Mouse (Mus musculus): ENCODE data around the gene Hfe.
A peak's percentile ranks its signal among the peaks of the same experiment; 100 is the strongest.
"Not testable (repeated sequence)": the region's sequence is repeated elsewhere in the genome, so short reads cannot be mapped to it uniquely, and the experiment has no call there.

Hfe gene

DNA sequence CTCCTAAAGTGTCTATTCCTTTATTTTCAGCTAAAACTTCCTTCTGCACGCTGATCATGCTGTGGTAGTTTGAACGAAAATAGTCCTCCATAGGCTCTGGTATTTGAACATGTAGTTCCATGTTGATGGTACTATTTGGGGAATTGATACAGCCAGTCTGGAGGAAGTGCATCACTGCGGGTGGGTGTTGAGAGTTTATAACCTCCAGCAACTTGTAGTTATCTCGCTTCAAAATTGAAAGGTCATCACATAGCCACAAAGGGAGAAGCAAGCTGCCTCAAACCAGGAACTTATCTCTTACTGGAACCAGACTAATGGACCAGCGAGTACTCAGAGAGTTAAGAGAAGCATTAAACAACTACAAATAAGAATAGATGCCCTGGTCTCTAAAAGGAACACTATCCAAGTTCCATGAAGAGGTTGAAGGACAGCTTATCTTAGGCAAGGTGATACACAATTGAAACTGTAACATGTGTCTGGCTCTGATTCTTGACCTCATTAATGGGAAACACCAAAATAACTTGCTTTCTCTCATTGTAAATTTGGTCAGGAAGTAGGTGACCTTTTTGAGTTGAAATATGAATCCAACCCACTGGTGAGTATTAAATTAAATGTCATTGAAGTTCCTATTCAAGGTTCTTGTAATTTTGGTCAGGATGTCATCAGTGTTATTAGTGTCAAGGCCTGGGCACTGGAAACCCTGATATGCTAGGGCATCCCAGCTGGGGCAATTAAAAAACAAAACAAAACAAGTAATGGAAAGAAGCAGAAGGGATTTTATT is 5.8 kb upstream of the Hfe start:
- DNase-seq (ENCODE audit: low spot score) = no peak

DNA sequence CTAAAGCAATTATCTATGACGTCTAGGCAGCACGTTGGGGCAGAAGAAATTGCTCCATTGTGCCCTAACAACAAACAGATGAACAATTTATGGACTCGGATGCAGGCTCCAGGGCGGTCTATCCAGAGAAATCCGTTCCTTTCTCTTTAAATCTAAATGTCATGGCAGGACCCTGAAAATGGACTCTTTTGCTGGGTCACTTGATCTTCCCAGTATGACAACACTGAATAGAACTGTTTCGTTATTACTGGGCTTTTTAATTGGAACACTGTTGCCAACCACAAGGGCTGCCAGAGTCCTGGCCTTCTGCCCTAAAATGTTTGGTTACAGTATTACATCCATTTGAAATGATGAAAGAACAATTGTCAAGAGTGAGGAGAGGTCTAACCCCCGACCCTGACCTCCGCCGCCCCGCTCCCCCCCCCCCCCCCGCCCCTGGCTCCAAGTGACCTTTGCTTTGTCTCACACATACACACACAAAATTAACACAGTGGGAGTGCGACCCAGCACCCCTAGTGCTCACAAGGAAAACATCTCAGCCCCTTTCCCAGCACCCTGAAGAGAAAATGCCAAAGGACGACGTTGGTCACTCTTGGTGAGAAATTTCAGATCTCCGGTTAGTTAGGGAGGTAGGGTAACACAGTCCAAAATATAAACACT is 810 bp downstream of the Hfe start:
- no peak for DNase-seq (ENCODE audit: low spot score)

DNA sequence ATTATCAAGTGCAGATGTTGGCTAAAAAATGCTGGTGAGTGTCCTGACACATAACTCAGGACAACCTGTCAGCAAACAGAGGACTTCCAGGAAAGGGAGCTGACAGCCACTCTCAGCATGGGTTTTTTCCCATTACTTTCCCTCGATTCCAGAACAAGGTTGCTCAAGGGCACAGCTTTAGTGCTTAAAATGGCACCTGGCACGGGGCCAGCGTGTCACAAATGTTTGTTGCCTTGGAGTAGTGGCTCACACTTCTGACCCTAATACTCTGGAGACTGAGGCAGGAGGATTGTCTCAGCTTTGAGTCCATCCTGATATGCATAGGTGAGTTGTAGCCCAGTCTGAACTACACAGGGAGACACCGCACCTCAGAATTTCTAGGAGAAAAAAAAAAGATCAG is 2.0 kb downstream of the Hfe start:
- DNase-seq (ENCODE audit: low spot score) = no peak

DNA sequence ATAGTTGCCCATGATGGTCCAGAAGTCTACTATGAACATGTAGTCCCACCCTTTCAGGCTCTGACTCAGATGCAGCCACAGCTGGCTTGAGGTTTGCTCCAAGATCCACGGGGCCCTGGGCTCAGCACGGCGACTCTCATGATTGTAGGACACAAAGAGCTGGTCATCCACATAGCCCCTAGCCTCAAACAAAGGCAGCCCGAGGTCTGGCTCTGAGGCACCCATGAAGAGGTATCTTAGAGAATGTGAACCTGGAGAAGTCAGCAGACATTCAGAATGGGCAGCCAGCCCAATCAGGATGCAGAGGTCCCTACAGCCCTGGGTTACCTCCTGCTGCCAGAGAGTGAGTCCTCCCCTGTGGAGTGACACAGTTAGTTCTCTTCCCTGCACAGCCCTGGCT is 2.6 kb downstream of the Hfe start:
- no peak for DNase-seq (ENCODE audit: low spot score)

DNA sequence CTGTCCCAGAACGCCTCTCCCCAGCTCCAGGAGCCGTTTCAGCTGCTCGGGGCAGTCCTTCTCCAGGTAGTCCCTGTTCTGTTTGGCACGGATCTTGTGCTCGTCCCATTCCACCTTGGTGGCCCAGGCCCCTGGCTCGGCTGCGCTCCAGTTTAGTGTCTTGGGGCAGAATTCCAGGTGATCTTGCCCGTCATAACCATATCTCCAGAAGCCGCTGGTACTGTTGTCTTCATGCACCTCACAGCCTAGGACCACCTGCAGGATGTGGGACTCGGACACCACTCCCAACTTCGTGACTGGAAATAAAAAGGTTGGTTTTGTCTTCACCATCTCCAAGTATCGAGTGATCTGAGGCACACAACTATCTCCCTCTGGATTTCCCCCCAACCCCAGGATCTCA is 3.9 kb downstream of the Hfe start:
- DNase-seq (ENCODE audit: low spot score) = no peak

DNA sequence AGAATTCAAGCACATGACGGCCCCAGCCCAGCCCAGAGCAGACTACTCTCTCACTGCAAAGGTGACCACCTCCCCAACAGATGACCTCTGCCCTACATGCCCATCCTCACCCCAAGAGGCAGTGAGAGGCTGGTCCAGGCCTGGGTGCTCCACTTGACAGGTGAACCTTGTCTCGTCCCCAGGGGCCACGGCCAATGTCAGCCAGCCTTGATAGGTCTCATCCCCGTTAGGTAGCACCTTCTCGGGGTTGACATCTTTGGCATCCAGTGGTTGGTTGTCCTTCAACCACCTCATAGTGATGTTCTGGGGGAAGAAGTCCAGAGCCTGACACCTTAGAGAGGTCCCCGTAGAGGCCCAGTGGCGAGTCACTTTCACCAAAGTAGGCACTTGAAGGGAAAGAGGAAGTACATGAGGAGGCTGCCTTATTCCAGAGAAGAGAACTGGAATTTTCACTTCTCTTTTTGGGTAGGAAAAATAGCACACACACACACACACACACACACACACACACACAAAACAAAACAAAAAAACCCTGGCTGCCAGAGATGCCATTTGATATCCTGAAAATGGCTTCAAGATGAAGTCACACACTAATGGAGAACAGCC is 4.8 kb downstream of the Hfe start:
- DNase-seq (ENCODE audit: low spot score) = no peak

DNA sequence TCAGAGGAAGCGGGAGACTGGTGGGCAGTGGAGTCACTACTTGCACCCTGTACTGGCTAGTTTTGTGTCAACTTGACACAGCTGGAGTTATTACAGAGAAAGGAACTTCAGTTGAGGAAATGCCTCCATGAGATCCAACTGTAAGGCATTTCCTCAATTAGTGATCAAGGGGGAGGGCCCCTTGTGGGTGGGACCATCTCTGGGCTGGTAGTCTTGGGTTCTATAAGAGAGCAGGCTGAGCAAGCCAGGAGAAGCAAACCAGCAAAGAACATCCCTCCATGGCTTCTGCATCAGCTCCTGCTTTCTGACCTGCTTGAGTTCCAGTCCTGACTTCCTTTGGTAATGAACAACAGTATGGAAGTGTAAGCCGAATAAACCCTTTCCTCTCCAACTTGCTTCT is 7.9 kb downstream of the Hfe start:
- not testable (repeated sequence) for DNase-seq (ENCODE audit: low spot score)

DNA sequence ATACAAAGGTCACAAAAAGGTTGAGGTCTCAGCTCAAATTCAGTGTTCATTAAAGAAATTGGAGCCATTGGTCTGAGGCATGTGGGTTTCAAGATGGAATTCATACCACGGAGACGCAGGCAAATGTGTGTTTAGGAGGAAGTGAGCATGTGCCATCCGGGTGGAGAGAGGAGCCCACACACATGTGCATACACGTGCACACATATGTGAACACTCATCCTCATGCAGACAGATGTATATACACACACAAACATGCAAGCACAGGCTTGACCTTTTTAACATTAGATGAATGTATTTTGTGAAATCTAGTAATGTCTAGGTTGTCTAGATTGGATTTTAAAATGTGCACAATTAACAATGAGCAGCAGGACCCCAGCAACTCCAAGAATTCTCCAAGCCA is 8.4 kb downstream of the Hfe start:
- DNase-seq (ENCODE audit: low spot score) = no peak

DNA sequence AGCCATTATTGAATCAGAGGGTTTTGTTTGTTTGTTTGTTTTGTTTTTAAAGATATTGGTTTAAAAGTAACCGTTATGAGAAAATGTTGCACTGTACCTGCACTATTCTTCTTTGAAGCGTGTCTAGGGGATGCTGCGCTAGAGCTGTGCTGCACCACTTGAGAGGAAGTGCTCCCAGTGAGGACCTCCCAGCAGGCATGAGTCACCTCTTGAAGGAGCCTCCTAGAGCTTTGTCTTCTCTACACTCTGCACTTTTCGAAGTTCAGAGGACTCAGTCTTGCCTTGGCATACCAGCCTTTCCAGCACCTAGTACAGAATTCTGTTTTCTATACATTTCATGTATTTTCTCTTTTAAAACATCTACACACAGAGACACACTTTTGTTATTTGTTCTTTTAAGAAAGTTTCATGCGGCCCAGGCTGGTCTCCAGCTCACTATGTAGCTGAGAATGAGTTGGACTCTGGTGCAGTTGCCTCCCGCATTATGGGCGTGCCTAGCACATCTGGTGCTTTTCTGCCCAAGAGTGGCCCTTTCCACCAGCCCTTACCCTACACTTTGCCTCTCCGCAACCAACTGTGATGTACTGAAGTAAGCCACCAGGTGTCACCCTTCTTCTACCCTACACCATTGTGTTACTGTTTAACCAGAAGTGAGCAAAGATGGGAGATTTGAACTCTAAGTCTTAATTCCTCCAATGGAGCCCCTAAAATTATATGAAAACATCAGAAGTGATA is 9.7 kb downstream of the Hfe start:
- peak; percentile 41 for DNase-seq (ENCODE audit: low spot score)

DNA sequence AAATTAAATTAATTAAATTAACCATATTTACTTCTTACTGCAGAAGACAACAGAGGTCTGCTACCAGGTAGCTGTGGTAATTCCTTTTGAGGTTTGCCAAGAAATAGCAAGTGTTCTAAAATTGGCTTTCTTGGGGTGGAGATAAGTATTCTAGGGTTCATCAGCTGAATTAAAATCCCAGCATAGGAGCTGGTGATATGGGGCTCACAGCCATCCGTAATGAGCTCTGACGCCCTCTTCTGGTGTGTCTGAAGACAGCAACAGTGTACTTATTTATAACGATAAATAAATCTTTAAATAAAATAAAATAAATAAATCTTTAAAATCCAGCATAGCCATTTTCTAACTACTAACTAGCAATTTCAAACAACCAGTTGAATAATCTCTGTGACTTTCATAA is 10.9 kb downstream of the Hfe start:
- no peak for DNase-seq (ENCODE audit: low spot score)

DNA sequence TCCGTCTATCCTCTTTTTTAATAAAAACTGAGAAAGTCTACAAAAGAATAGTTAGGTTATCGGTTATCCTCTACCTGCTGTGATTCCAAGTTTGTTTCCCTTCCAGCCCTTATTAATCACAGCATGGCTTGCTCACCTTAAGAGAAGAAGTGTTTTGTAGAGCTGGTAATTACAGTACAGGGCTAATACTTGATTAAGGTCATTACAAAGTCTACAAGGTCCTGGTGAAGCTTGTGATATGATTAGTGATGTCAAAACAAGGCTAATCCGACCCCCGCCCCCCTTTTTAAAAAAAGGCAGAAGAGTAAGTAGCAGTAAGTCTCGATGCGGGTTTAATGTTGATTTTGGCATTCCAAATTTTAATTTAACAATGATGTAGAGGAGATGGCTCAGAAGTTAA is 11.7 kb downstream of the Hfe start:
- no peak for DNase-seq (ENCODE audit: low spot score)

DNA sequence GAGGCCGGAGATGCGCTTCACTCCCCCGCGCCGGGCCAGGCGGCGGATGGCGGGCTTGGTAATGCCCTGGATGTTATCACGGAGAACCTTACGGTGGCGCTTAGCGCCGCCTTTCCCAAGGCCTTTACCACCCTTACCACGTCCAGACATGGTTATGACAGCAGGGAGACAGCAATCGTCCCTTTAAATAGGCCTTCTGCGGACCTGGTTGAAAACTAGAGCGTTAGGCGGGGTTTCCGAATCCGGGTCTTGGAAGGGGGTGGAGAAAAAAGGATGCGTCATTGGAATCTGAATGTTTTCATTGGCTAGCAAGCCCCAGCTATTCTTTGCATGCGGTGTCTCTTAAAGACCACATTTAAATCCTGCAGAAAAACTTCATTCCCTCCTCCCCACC is 12.4 kb downstream of the Hfe start, which contains the start of gene Hist1h4c:
Hist1h4c (minus strand) TSS at position 155 of the 394 bp plus-strand sequence.
- peak; percentile 98 for DNase-seq (ENCODE audit: low spot score)

DNA sequence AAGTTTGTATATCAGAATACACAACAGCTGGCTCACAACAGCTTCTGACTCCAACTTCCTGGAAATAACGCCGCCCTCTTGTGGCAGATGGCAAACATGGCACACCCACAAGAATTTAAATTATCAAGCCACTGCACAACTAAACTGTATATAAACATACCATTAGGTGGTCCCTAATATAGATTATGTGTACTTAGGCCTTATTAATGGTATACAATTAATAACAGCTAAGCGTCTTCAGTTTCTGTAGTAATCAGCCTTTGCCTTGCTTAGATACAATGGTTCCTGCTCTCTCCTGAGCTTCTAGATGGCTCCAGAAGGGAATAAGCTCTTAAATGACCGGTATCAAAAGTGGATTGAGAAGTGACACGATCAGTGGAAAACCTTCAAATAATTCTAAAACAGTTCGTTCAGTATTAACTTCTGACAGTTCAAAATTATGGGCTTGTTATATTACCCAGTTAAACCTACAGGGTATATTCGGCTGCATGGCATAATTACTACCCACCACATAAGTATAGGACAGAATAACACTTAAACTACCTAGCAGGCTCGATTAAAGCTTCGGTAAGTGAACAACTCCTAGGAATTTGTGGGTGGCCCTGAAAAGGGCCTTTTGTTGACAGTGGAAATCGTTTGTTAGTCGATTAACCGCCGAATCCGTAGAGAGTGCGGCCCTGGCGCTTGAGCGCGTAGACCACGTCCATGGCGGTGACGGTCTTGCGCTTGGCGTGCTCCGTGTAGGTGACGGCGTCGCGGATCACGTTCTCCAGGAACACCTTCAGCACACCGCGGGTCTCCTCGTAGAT is 13.0 kb downstream of the Hfe start:
- no peak for DNase-seq (ENCODE audit: low spot score)

DNA sequence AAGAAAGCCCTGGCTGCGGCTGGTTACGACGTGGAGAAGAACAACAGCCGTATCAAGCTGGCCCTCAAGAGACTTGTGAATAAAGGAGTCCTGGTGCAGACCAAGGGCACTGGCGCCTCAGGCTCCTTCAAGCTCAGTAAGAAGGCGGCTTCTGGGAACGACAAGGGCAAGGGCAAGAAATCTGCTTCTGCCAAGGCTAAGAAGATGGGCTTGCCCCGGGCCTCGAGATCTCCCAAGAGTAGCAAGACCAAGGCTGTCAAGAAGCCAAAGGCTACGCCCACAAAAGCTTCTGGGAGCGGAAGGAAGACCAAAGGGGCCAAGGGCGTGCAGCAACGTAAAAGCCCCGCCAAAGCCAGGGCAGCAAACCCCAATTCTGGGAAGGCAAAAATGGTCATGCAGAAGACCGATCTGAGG is 14.6 kb downstream of the Hfe start:
- DNase-seq (ENCODE audit: low spot score) = no peak

DNA sequence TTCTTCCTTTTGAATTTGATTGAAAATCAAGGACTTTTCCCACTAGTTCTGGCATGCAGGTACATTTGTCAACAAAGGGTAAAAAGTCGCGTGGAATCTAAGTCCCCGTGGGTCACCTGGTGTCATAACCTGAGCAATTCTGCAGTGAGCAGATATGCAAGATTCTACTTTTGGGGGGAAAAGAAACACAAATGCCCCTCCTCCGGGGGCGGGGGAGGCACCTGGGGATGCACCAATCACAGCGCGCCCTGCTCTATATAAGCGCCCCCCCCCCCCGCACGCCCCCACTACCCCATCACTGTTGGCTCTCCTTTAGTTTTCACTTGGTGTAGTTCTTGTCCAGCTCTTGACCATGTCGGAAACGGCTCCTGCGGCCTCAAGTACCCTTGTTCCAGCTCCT is 15.1 kb downstream of the Hfe start, which contains the start of gene Hist1h1t:
Hist1h1t (plus strand) TSS at position 301 of the 400 bp plus-strand sequence.
- DNase-seq (ENCODE audit: low spot score) = no peak

DNA sequence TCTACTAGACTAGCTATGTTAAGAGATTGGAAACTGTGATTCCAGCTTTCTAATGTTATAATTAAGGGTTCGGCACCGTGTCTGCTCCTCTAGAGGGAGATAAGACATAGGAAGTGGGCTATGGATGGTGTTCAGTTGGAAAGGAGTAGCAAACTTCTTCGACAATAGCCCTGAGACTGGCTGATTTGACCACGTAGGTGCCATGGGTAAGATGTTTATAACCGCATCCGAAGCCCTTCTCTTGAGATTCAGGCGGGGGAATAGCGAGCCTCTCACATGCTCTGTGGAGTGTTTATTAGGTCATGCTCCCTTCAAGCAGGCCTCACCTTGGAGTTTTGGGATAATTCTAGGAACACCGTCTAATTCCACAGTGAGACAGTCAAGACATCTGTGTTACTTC is 15.7 kb downstream of the Hfe start:
- no peak for DNase-seq (ENCODE audit: low spot score)

DNA sequence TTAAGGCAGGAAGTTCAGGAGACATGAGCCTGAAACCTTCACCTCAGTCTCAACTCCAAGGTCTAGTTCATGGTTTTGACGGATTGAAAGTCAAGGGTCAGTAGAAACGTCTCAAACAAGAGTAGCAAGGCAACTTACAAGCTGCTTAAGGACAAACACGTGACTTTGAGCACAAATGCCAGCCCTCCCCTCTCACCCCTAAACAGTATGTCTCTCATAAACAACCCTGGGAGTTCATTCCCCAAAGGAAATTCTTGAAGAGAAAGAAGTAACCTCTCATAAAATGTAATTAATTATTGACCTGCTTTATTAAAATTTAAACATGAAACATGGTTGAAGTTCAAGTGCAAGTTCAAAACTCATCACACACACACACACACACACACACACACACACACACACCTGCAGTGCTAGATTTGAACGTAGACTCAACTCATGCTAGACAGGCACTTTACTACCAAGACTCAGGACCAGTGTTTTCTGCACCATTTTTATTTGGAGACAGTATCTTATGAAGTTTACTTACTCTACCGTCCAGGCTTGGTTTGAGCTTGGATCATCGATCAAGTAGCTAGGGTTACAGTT is 16.7 kb downstream of the Hfe start:
- DNase-seq (ENCODE audit: low spot score) = no peak

DNA sequence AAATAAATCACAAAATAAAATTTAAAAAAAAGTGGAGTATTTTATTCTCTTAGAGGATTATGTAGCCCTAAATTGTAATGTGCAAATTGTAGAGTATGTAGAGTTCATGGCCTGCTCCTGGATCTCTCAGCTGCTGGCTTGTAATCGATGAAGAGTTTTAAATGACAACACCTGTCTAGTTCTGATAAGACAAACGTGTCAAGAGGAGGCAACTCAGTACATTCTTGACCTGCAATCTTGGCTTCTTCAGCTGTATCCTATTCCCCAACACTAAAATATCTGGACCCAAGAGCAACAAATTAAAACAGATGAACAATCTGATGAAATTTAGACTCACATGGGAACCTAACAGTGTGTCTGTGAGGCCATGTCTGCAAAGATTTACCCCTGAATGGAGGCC is 21.2 kb downstream of the Hfe start:
- no peak for DNase-seq (ENCODE audit: low spot score)

DNA sequence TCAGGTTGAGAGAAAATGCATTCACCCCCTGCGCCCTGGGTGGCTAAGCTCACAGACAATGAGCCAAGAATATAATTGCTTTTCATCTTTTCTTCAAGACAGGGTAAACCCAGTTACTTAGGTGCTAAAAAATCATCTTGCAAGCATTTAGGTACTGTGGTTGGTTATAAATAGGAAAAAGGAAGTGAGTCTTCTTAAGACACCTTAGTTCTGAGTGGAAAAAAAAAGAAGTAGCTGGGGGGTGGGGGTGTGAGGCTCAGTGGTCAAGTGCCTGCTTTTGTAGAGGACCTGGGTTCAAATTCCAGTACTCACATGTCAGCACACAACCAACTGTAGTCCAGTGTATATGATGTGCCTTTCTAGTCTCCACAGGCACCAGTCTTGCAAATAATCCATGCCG is 21.7 kb downstream of the Hfe start:
- DNase-seq (ENCODE audit: low spot score) = no peak

DNA sequence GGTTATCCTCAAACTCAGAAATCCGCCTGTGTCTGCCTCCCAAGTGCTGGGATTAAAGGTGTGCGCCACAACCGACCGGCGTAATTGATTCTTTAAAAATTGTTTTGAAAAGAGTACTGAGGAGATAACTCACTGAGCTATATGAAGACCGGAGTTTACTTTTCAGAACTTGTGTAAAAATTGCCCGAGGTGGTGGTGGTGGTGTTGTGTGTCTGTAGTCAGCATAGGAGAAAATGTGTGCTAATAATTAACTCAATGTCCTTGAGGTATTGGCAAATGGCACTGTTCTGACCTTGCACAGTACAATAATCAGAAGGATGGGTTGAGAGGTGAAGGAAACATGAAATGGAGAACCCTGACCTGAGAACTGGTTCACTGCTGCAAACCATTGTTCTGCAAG is 22.7 kb downstream of the Hfe start:
- no peak for DNase-seq (ENCODE audit: low spot score)

DNA sequence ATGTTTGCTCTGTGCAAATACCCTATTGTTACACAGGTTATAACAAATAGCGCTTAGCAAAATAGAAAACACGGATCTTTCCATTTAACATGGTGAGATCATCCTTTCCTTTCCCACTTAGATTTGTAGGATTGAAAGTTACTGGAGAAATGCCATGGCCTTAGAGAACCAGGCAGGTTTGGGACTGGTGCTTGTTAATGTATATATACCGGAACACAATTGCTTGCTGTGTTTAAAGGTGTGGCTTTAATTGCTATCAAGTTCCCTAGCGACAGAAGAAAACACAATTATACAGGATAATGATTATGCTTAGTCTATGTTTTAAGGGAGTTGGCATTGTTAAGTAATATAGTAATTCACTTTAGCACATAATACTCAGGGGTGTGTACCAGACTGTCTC is 23.5 kb downstream of the Hfe start:
- DNase-seq (ENCODE audit: low spot score) = no peak

Data from urinary bladder, postnatal 25 days (tissue).